ENCODE assay signal across 8 mouse cellular contexts in genomic region chr17:25985306-25986294, GRCm38 (mm10). TPM values are rescaled to one million over a fixed set of nuclear protein-coding genes. Genes with fewer than 3 reads are reported as not detected.
DNase-seq lines count a peak whose midpoint lies in the region; ATAC-seq lines count a peak whose summit lies in the region.

Gene Capn15, minus strand, starts transcription at chr17:25985796.

- H3K9me3 ChIP-seq in hindbrain, embryonic 15.5 days, result no peaks in the 10 kb centered on the region

- peaks cover 11% of the 10 kb centered on the region for H3K36me3 ChIP-seq in hindbrain, embryonic 15.5 days

- H3K27me3 ChIP-seq in hindbrain, embryonic 15.5 days, result no peaks in the 10 kb centered on the region

- H3K4me1 ChIP-seq in hindbrain, embryonic 15.5 days (replicated peaks), result peaks cover 37% of the 10 kb centered on the region

- H3K9ac ChIP-seq in hindbrain, embryonic 15.5 days, result peak within 1 kb of the TSS; percentile 58

- H3K4me3 ChIP-seq in hindbrain, embryonic 15.5 days, result peak within 1 kb of the TSS; percentile 77

- peak; percentile 91 for DNase-seq in T-cell, adult 2 months (ENCODE audit: low spot score)
- DNase-seq in cerebellum, postnatal 36 days, result peak; percentile 92 to 95
- DNase-seq in frontal cortex, postnatal 36 days (ENCODE audit: low spot score in 2 of 2), result peak; percentile 95 to 97
- peak; percentile 93 for DNase-seq in left cerebral cortex, adult 11 months (ENCODE audit: low spot score)
- peak; percentile 94 to 96 for DNase-seq in lung, postnatal 4 days
- DNase-seq in retina, postnatal 7 days (ENCODE audit: low read depth, low spot score), result peak; percentile 88
- peak; percentile 87 for DNase-seq in urinary bladder, adult 2 months (ENCODE audit: low spot score)

- WGBS in hindbrain, embryonic 15.5 days, result under 1% methylated on average over 91 of the region's 91 CpGs

- ATAC-seq in hindbrain, embryonic 15.5 days (ENCODE audit: low FRiP score, low read depth), result peak; percentile 99

- H3K27ac ChIP-seq in hindbrain, embryonic 15.5 days (replicated peaks), result peak within 1 kb of the TSS; percentile 88

- peak within 1 kb of the TSS; percentile 82 for H3K4me2 ChIP-seq in hindbrain, embryonic 15.5 days

RNA-seq across cellular contexts. Expression of gene Capn15, which starts in this region (rescaled TPM):
- 20.2 and 27.6 TPM in 2 replicates for polyA plus RNA-seq in hindbrain, embryonic 15.5 days (2015; fragmentation: Nextera tagmentation; extraction: Ambion mirVana)
- 30.1 and 32.4 TPM in 2 replicates for polyA plus RNA-seq in urinary bladder, adult 2 months (2012; rRNA removed)

Comparison
In these comparisons a context has a peak if more than half of its experiments do, and no peak if none do; other contexts are left out.
1. Peak in every context shown above with its lines: DNase-seq, ATAC-seq, H3K4me3 ChIP-seq and H3K27ac ChIP-seq.